Mouse (Mus musculus) erythroblast, adult 5-6 weeks (primary cell): ENCODE results near the gene Gm42957. TPM values are rescaled to one million over a fixed set of nuclear protein-coding genes. Genes with fewer than 3 reads are reported as not detected.
"Not testable (repeated sequence)": the region's sequence is repeated elsewhere in the genome, so short reads cannot be mapped to it uniquely, and the experiment has no call there.

Experiments
- ATAC-seq: replicated peaks from 2 replicates; pipeline ENCODE4 v1.8.0; 2016; ENCODE audit warnings: moderate number of reproducible peaks, mild to moderate bottlenecking, moderate TSS enrichment, inconsistent platforms; ENCODE audit not compliant: poor library complexity, low FRiP score, severe bottlenecking
- total RNA-seq, 2 experiments: library from RNA; stranded (forward) in 1 of 2; stranded (reverse) in 1 of 2; fragments of 150-400 nt in 1 of 2; fragments of 200-764, 138-1000 nt in 1 of 2; gene quantifications; 2 replicates each; pipeline versions ENCODE4 v1.2.3 to v1.2.4; 2015 to 2017; ENCODE audit warnings: low replicate concordance in 2 of 2

The Gm42957 gene
- total RNA-seq (2015; ENCODE audit: low replicate concordance) (not detected in 2 replicates), total RNA-seq (2017; ENCODE audit: low replicate concordance) (not detected in 2 replicates)

- peak; percentile 91 for ATAC-seq
These were observed at the start of gene Gm42957, which contains the start of gene Pex11b for GRCm38 (mm10) chr3:96634928-96635879. Gene Gm42957 (plus strand): TSS chr3:96635474. Gene Pex11b (plus strand): TSS chr3:96635376.

- ATAC-seq = no peak
These were observed 44.6 kb upstream of the Gm42957 start for GRCm38 (mm10) chr3:96590657-96591056.

DNA sequence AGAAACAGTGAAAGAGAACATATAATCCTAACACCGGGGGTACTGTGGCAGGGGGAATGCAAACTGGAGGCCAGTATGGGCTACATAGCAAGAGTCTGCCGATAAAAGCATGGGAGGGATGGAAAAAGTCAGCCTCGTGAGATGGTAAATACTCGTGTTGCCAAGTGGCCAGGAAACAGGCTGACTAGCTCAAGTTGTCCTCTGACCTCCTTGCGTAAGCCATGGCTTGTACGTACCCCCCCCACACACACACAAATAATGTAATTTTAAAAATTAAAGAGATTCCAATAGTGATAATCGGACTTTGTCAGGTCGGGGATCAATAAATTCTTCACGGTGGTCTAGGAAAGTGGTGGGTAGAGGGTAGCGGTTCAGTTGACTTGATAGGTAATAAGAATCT, 41.9 kb upstream of the Gm42957 start:
- ATAC-seq = peak; percentile 35

DNA sequence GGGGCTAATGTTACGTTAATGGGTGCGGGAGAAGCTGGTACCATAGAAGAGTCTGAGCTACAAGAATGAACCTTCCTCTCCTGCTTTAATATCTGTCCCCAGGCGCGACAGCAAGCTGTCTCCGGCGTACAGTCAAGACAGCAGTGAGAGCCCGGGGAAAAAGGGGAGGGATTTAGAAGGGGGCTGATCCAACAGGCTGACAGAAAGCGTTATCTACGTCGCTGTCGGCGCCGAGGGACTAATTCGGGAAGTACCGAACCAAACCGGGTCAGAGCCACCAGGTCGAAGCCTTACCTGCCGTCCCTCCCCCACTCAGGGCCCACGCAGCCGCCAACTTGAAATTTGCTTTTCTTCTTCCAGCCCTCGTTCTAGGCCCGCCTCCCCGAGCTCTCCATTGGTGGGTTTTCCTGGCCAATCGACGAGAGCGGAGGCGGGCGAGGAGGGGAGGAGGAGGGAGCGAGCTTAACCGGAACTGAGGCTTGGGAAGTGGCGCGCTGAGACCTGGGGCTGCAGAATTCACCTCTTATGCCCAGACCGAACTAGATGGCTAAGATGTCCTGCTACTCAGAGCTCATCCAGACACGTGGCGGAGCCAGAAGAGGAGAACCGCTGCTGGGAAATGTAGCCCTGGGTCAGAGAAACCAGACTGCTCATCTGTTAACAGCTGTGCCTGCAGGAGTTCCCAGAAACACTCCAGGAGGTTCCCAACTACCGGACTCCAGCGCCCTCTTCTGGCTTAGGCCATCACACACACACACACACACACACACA, 41.3 kb upstream of the Gm42957 start, which contains the start of gene Polr3gl:
Gene Polr3gl, minus strand, starts transcription at position 392 of the 771 bp plus-strand sequence.
- peak; percentile 98 for ATAC-seq

- no peak for ATAC-seq
These were observed 40.4 kb upstream of the Gm42957 start for GRCm38 (mm10) chr3:96594851-96595250.

- no peak for ATAC-seq
These were observed 39.6 kb upstream of the Gm42957 start for GRCm38 (mm10) chr3:96595661-96596060.

GRCm38 (mm10) chr3:96596228-96596707, 39.0 kb upstream of the Gm42957 start, which contains the start of gene Ankrd34a:
Gene Ankrd34a (plus strand): TSS chr3:96596636.
- no peak for ATAC-seq

- no peak for ATAC-seq
These were observed 38.4 kb upstream of the Gm42957 start for GRCm38 (mm10) chr3:96596855-96597254.

DNA sequence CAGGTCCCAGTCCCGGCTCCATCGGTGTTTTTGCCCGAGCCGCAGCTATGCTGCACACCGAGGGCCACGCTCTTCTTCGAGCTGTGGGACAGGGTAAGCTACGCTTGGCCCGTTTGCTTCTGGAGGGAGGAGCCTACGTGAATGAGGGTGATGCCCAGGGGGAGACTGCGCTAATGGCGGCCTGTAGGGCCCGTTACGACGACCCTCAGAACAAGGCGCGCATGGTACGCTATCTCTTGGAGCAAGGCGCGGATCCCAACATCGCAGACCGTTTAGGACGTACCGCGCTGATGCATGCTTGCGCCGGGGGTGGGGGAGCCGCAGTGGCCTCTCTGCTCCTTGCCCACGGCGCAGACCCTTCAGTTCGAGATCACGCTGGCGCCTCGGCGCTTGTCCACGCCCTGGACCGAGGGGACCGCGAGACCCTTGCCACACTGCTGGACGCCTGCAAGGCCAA, 37.8 kb upstream of the Gm42957 start:
- no peak for ATAC-seq

DNA sequence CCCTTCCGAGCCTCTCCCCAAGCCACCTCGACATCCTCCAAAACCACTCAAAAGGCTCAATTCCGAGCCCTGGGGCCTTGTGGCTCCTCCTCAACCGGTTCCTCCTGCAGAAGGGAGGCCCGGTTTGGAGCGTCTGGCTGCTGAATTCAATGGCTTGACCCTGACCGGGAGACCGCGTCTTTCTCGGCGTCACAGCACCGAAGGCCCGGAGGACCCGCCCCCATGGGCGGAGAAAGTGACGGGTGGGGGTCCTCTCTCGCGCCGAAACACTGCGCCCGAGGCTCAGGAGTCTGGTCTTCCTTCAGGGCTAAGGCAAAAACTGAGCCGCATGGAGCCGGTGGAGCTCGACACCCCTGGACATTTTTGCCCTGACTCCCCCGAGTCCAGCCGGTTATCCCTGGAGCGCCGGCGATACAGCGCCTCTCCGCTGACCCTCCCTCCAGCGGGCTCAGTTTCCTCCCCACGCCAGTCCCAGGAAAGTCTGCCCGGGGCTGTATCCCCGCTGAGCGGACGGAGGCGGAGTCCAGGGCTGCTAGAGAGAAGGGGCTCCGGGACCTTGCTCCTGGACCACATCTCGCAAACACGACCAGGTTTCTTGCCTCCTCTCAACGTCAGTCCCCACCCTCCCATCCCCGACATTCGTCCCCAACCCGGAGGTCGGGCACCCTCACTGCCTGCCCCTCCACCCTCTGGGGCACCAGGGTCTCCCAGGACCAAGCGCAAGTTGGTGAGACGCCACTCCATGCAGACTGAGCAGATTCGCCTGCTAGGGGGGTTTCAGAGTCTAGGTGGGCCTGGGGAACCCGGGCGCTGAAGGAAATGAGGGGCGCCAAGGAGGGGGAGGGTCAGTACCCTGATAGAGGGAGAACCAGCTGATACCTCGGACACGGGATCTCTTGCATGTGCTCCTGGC, 36.9 kb upstream of the Gm42957 start:
- ATAC-seq = no peak

GRCm38 (mm10) chr3:96599069-96599393, 36.2 kb upstream of the Gm42957 start:
- no peak for ATAC-seq

GRCm38 (mm10) chr3:96599411-96599810, 35.9 kb upstream of the Gm42957 start:
- ATAC-seq = no peak

DNA sequence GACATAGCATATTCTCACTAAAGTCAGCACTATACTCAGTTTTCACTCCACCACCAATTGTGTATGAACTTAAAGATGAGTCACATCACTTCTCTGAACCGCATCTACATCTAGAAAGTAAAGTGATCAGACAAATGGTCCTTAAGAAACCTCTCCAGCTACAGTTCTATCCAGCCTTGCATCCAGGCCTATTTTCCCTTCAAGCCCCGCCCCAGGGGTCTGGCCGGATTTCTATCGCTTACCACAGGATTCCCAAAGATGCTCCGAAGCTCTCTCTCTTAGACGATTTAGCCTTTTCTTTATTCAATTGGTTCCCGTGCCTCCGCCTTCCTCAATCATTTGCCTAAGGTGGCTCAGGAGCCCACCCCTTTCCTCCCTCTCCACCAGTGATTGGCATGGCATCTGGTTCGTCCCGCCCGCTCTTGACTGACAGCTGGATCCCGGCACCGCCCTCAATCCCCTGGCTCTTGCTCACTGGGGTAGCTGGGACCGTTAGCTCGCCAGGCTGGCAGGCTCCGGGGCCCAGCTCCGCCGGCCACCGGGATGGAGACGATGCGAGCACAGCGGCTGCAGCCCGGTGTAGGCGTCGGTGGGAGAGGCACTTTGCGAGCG, 34.5 kb upstream of the Gm42957 start, which contains the start of gene Lix1l:
Gene Lix1l, plus strand, starts transcription at position 511 of the 612 bp plus-strand sequence.
- 0 out of 2 replicates have a peak, but pooled peaks have one; percentile 40 for ATAC-seq

DNA sequence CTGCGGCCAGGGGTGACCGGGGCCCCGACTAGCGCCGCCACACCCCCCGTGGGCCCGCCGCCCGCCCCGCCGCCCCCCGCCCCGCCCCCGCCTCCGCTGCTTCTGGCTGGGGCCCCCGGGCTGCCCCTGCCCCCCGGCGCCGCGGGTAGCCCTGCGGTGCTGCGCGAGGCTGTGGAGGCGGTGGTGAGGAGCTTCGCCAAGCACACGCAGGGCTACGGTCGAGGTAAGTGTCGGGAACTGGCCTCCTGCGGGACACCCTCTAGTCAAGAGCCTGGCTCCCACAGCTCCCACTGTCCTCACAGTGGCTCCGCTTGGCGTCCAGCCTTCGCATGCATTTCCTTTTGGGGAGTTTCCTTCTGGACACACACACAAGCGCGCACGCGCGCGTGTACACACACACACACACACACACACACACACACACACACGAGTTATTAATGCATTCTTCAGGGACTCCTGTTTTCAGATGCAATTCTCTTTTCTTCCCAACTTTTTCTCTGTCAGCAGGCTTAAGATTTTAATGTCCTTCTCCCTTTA, 34.0 kb upstream of the Gm42957 start:
- no peak for ATAC-seq

DNA sequence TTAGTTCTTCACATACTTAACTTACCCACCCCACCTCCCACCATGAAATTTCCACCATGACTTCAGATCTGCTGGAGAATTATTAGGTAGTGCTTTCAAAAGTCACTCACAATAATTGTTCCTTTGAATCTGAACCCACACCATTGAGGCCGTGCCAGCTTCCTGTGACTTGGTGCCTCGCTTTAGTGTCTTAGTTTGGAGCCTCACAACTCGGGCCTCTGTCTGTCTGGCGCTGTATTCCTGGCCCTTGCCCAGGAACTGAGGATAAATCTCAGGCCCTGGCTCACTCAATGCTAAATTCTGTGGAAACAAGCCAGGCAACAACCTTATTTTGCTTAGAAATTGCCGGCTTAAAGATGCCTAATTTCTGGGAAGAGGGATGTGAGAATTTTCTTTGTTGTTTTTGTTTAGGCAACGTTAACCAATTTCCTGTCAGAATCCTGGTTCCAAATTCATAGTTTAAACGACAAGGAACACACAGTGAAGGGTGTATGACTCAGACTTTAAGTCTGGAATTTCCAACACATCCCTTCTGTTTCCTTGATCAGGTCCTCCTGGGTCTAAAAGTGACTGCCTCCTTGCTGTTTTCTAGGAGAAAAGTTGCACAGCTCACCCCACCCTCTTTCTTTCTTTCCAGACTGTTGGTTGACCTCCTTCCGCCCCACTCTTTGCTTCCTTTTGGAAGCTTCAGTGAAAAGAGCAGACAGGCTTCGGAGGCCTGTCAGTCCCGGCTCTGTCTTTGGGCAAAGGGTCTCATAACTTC, 33.2 kb upstream of the Gm42957 start:
- ATAC-seq = no peak

GRCm38 (mm10) chr3:96602704-96603084, 32.6 kb upstream of the Gm42957 start:
- ATAC-seq = no peak

DNA sequence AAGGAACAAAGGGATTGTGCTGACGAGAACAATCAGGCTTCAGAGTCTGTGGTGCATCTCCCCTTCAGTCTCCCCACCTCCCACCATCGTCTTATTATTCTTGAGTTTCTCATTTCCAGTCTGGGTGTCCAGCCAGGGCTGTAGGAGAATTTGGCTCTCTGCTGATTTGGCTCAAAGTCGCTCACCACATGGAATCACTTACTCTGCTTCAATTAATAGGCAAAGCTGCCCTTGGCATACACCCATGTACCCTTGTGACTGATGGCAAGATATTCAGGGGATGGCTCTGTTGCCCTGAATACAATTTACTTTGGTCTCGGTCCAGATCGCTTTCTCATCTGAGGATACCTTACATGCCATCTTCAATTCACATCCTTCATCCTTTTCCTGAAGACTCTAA, 32.0 kb upstream of the Gm42957 start:
- no peak for ATAC-seq

DNA sequence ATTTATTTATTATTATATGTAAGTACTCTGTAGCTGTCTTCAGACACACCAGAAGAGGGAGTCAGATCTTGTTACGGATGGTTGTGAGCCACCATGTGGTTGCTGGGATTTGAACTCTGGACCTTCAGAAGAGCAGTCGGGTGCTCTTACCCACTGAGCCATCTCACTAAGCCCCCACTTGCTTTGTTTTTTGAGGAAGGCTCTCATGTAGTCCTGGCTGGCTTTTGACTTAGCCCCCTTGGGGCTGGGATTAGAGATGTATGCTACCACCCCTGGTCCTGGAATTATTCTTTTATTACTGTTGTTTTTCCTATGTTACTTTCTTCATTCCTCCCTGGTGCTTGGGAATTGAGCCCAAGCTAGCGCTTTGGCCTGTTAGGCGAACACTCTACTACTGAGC, 29.3 kb upstream of the Gm42957 start:
- not testable (repeated sequence) for ATAC-seq
